8 mouse cellular contexts compared by ENCODE assay signal in the genomic region with DNA sequence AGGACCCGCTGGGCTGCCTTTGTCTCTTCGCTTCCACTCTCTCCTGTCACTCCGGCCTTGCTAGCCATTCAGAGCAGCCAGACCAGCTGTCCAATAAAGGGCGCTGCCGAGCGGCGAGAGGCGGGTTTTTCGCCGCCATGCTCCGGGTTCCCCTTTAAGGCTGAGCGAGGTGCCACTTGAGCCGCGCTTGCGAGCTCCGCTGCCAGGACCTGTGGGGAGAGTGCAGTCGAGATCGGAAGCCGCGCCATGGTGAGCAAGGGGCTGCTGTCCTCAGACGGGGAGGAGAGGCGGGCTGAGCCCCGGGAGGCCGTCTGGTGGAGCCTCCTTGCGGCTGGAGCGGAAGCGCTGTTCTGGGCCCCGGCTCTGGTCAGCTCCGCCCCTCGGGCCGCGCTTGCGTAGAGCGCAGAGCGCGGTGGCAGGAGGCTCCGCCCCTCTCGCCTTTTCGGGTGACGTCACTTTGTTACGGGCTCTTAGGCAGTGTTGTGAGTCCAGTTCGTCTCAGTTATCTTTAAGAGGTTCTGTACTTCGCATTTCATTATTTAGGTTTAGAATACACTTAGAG. TPM values are rescaled to one million over a fixed set of nuclear protein-coding genes. Genes with fewer than 3 reads are reported as not detected.
A peak's percentile ranks its signal among the peaks of the same experiment; 100 is the strongest.
DNase-seq lines count a peak whose midpoint lies in the region; ATAC-seq and TF ChIP-seq lines count a peak whose summit lies in the region.

A gene (plus strand): TSS at position 151 of the 562 bp plus-strand sequence.

- no peaks in the 10 kb centered on the region for H3K4me1 ChIP-seq in MEL (ENCODE audit: control insufficient read depth in 1 of 2, insufficient read depth in 2 of 2, low read length in 2 of 2)
- no peaks in the 10 kb centered on the region for H3K4me1 ChIP-seq in cerebellum, adult 2 months (ENCODE audit: control insufficient read depth, insufficient read depth, low read length)
- no peaks in the 10 kb centered on the region for H3K4me1 ChIP-seq in forebrain, postnatal 0 days (ENCODE audit: insufficient read depth)
- 0 out of 2 replicates have a peak, but pooled peaks cover 3% of the 10 kb centered on the region for H3K4me1 ChIP-seq in lung, embryonic 15.5 days

- H3K27ac ChIP-seq in MEL (ENCODE audit: control insufficient read depth, low read depth, low read length) = peak within 1 kb of the TSS; percentile 96
- peak within 1 kb of the TSS; percentile 95 for H3K27ac ChIP-seq in cerebellum, adult 2 months (ENCODE audit: insufficient read depth, low read length)
- peak within 1 kb of the TSS; percentile 95 for H3K27ac ChIP-seq in forebrain, postnatal 0 days (ENCODE audit: low read depth, low read length)
- H3K27ac ChIP-seq in lung, embryonic 15.5 days = peak within 1 kb of the TSS; percentile 100

- peak within 1 kb of the TSS; percentile 89 for H3K4me3 ChIP-seq in MEL (ENCODE audit: control insufficient read depth in 1 of 2, insufficient read depth in 1 of 2, low read depth in 2 of 2, low read length in 2 of 2)
- peak within 1 kb of the TSS; percentile 78 for H3K4me3 ChIP-seq in cerebellum, adult 2 months (replicated peaks; ENCODE audit: insufficient read depth, low read depth, low read length)
- H3K4me3 ChIP-seq in forebrain, postnatal 0 days (ENCODE audit: low read depth, low read length) = peak within 1 kb of the TSS; percentile 51
- peak within 1 kb of the TSS; percentile 75 for H3K4me3 ChIP-seq in lung, embryonic 15.5 days

- TF ChIP-seq RAD21 in MEL (IDR thresholded peaks at IDR 0.05; ENCODE audit: low read depth, low read length) = no peak

- DNase-seq in MEL (ENCODE audit: low read depth, low spot score) = peak; percentile 95
- peak; percentile 93 to 97 for DNase-seq in cerebellum, adult 2 months
- peak; percentile 98 for DNase-seq in forebrain, postnatal 0 days
- DNase-seq in heart, postnatal 4 days = peak; percentile 95
- peak; percentile 92 to 95 for DNase-seq in layer of hippocampus, adult 8-10 months (ENCODE audit: low spot score in 2 of 2)
- peak; percentile 88 for DNase-seq in ovary, adult 18-20 months (ENCODE audit: low spot score)
- peak; percentile 93 for DNase-seq in thymus, postnatal 0 days (ENCODE audit: low spot score)

- H3K27me3 ChIP-seq in MEL (ENCODE audit: control insufficient read depth in 1 of 2, insufficient read depth in 2 of 2, low read length in 2 of 2) = no peaks in the 10 kb centered on the region
- no peaks in the 10 kb centered on the region for H3K27me3 ChIP-seq in cerebellum, adult 2 months (ENCODE audit: control insufficient read depth, insufficient read depth, low read length)
- no peaks in the 10 kb centered on the region for H3K27me3 ChIP-seq in forebrain, postnatal 0 days (ENCODE audit: insufficient read depth, low read length)
- no peaks in the 10 kb centered on the region for H3K27me3 ChIP-seq in lung, embryonic 15.5 days

- H3K4me2 ChIP-seq in forebrain, postnatal 0 days (ENCODE audit: low read depth) = peak within 1 kb of the TSS; percentile 51
- H3K4me2 ChIP-seq in lung, embryonic 15.5 days = peak within 1 kb of the TSS; percentile 59

- H3K9me3 ChIP-seq in MEL (replicated peaks; ENCODE audit: insufficient read depth, low read length) = no peaks in the 10 kb centered on the region
- 0 out of 2 replicates have a peak, but pooled peaks cover 4% of the 10 kb centered on the region for H3K9me3 ChIP-seq in forebrain, postnatal 0 days (ENCODE audit: low read length)
- no peaks in the 10 kb centered on the region for H3K9me3 ChIP-seq in lung, embryonic 15.5 days

- TF ChIP-seq CTCF in MEL (IDR thresholded peaks at IDR 0.05 in 2 of 3, conservative IDR thresholded peaks at IDR 0.05 in 1 of 3; ENCODE audit: control insufficient read depth in 1 of 3, insufficient read depth in 1 of 3, low read depth in 2 of 3, low read length in 3 of 3, poor library complexity in 1 of 3, severe bottlenecking in 1 of 3) = peak in 2 of 3 experiments; percentile 40 to 43; a peak in 4 of 6 replicates
- TF ChIP-seq CTCF in cerebellum, adult 2 months (IDR thresholded peaks at IDR 0.05; ENCODE audit: borderline replicate concordance, insufficient read depth, low read depth, low read length) = peak; percentile 64
- TF ChIP-seq CTCF in forebrain, postnatal 0 days (IDR thresholded peaks at IDR 0.05; ENCODE audit: low read depth) = peak; percentile 79

- peak; percentile 98 for ATAC-seq in forebrain, postnatal 0 days
- peak; percentile 98 for ATAC-seq in lung, embryonic 15.5 days (ENCODE audit: borderline replicate concordance, extremely low read depth, low FRiP score, low TSS enrichment)

- peak within 1 kb of the TSS; percentile 96 for H3K9ac ChIP-seq in MEL (ENCODE audit: control insufficient read depth, low read depth, low read length, poor library complexity, severe bottlenecking)
- H3K9ac ChIP-seq in forebrain, postnatal 0 days = peak within 1 kb of the TSS; percentile 79
- peak within 1 kb of the TSS; percentile 96 for H3K9ac ChIP-seq in lung, embryonic 15.5 days

- no peaks in the 10 kb centered on the region; the same call in 1 of the 2 replicates for H3K79me2 ChIP-seq in MEL (ENCODE audit: control insufficient read depth, insufficient read depth, low read length, poor library complexity)

- whole genome bisulfite sequencing in cerebellum, adult 2 months = 1% methylated on average over 43 of the region's 43 CpGs
- WGBS in forebrain, postnatal 0 days = under 1% methylated on average over 43 of the region's 43 CpGs
- 0% methylated on average over 43 of the region's 43 CpGs for WGBS in lung, embryonic 15.5 days

- TF ChIP-seq EP300 in MEL (IDR thresholded peaks at IDR 0.05; ENCODE audit: low read depth in 1 of 2, low read length in 2 of 2) = no peak

- peak; percentile 86 to 97 for TF ChIP-seq POLR2A in MEL (IDR thresholded peaks at IDR 0.05; ENCODE audit: control insufficient read depth in 1 of 2, insufficient read depth in 1 of 2, low read depth in 1 of 2, low read length in 2 of 2, poor library complexity in 1 of 2)
- TF ChIP-seq POLR2A in cerebellum, adult 2 months (IDR thresholded peaks at IDR 0.05; ENCODE audit: borderline replicate concordance, insufficient read depth, low read length) = peak; percentile 93

- H3K36me3 ChIP-seq in MEL (ENCODE audit: control insufficient read depth in 1 of 2, insufficient read depth in 2 of 2, low read length in 2 of 2) = peaks cover 0 to 8% of the 10 kb centered on the region in 2 experiments; a peak in 2 of 4 replicates
- H3K36me3 ChIP-seq in forebrain, postnatal 0 days (ENCODE audit: insufficient read depth) = no peaks in the 10 kb centered on the region
- no peaks in the 10 kb centered on the region for H3K36me3 ChIP-seq in lung, embryonic 15.5 days

TF ChIP-seq in MEL, 35 proteins besides CTCF, POLR2A, EP300 and RAD21:
- TF ChIP-seq TBP (IDR thresholded peaks at IDR 0.05; ENCODE audit: low read depth, low read length) (peak; percentile 78), MYC (IDR thresholded peaks at IDR 0.05; ENCODE audit: low read depth, low read length) (peak; percentile 49; the same call in 1 of the 2 replicates), MXI1 (IDR thresholded peaks at IDR 0.05; ENCODE audit: low read depth, low read length) (peak; percentile 29), ZMIZ1 (IDR thresholded peaks at IDR 0.05; ENCODE audit: low read depth, low read length) (peak; percentile 82), TCF12 (IDR thresholded peaks at IDR 0.05; ENCODE audit: low read depth, low read length) (peak; percentile 31; the same call in 1 of the 2 replicates), SIN3A (IDR thresholded peaks at IDR 0.05; ENCODE audit: low read length) (peak; percentile 33; the same call in 1 of the 2 replicates), POLR2AphosphoS2 (IDR thresholded peaks at IDR 0.05; ENCODE audit: low read length) (peak; percentile 92; the same call in 1 of the 2 replicates), HCFC1 (IDR thresholded peaks at IDR 0.05; ENCODE audit: low read depth, low read length) (peak; percentile 74; the same call in 1 of the 2 replicates), BHLHE40 (IDR thresholded peaks at IDR 0.05; ENCODE audit: borderline replicate concordance, low read depth, low read length) (no peak), NELFE (IDR thresholded peaks at IDR 0.05; ENCODE audit: low read depth, low read length) (peak; percentile 95), ETS1 (IDR thresholded peaks at IDR 0.05; ENCODE audit: low read depth, low read length) (peak; percentile 68), NRF1 (IDR thresholded peaks at IDR 0.05; ENCODE audit: insufficient read depth, low read depth, low read length, poor library complexity, severe bottlenecking) (peak; percentile 85), ELF1 (IDR thresholded peaks at IDR 0.05; ENCODE audit: low read depth, low read length) (peak; percentile 56; the same call in 1 of the 2 replicates), POLR2AphosphoS5 (IDR thresholded peaks at IDR 0.05; ENCODE audit: borderline replicate concordance, low read depth, low read length) (no peak; the same call in 1 of the 2 replicates), MEF2A (IDR thresholded peaks at IDR 0.05; ENCODE audit: extremely low read depth, insufficient replicate concordance, low read depth, low read length, poor library complexity, severe bottlenecking) (no peak)

RNA-seq across cellular contexts. Expression of the gene that starts here (rescaled TPM):
- total RNA-seq in MEL (2012; rRNA removed) = 0.62 and 0.75 TPM in 2 replicates
- 1 to 10 TPM in 1 of 2 experiments, not detected in 1; 1.3 TPM for polyA plus RNA-seq in MEL (2012; ENCODE audit: insufficient read depth in 1 of 2, insufficient read length in 2 of 2, low read depth in 1 of 2, low replicate concordance in 2 of 2, missing spikeins in 1 of 2)
- 2.6 and 2.7 TPM in 2 replicates for polyA plus RNA-seq in cerebellum, adult 2 months (2012; rRNA removed)
- 4.8 and 6.6 TPM in 2 replicates for total RNA-seq in forebrain, postnatal 0 days (2014; rRNA removed)
- 1.0 and 1.2 TPM in 2 replicates for polyA plus RNA-seq in forebrain, postnatal 0 days (2015; fragmentation: Nextera tagmentation; extraction: Ambion mirVana)
- 1 to 10 TPM; 3.3 to 3.4 TPM for total RNA-seq in heart, postnatal 4 days (2021)
- total RNA-seq in layer of hippocampus, adult 8-10 months (2022) = 1 to 10 TPM; 3.6 to 4.7 (median 4.0) TPM
- polyA plus RNA-seq in lung, embryonic 15.5 days (2015; fragmentation: Nextera tagmentation; extraction: Ambion mirVana) = 1.9 and 2.0 TPM in 2 replicates
- 0.34 and 0.40 TPM in 2 replicates for polyA plus RNA-seq in thymus, postnatal 0 days (2015; fragmentation: Nextera tagmentation; extraction: Ambion mirVana)

Comparison
In these comparisons a context has a peak if more than half of its experiments do, and no peak if none do; other contexts are left out.
1. Peak in every context shown above with its lines: DNase-seq, ATAC-seq, H3K4me3 ChIP-seq and H3K27ac ChIP-seq.
2. Peak in DNase-seq in thymus, postnatal 0 days; RNA of the gene not detected or under 1 TPM.